In genomic region chr6:92415405-92415755, GRCm38 (mm10) we compare ENCODE assay signal across 15 mouse cellular contexts.
DNase-seq lines count a peak whose midpoint lies in the region; ATAC-seq and TF ChIP-seq lines count a peak whose summit lies in the region.
"Had no signal": no experiment of that assay in that cellular context is flagged by ENCODE, and none has a peak within 500 bp of the region (broad histone marks: within the 10 kb centered on the region; RNA-seq: fewer than 3 reads in every experiment).

No protein-coding gene starts in this region.

- H3K27me3 ChIP-seq in forebrain, embryonic 16.5 days (replicated peaks; ENCODE audit: control insufficient read depth, insufficient read depth, low read length) = no peaks in the 10 kb centered on the region
- H3K27me3 ChIP-seq in forebrain, embryonic 12.5 days = no peaks in the 10 kb centered on the region
- H3K27me3 ChIP-seq in lung, postnatal 0 days (replicated peaks; ENCODE audit: insufficient read depth, low read length) = no peaks in the 10 kb centered on the region
- no peaks in the 10 kb centered on the region for H3K27me3 ChIP-seq in limb, embryonic 15.5 days
- no peaks in the 10 kb centered on the region for H3K27me3 ChIP-seq in stomach, embryonic 15.5 days (replicated peaks)
- H3K27me3 ChIP-seq: heart, embryonic 15.5 days; liver, embryonic 15.5 days had no signal

- H3K27ac ChIP-seq in forebrain, embryonic 16.5 days (ENCODE audit: low read length) = peak overlapping the region; percentile 33
- no peak overlapping the region for H3K27ac ChIP-seq in forebrain, embryonic 12.5 days
- H3K27ac ChIP-seq in lung, postnatal 0 days (ENCODE audit: low read length) = 0 out of 2 replicates have a peak overlapping the region, but pooled peaks have one; percentile 27
- peak overlapping the region; percentile 63; the same call in 1 of the 2 replicates for H3K27ac ChIP-seq in limb, embryonic 15.5 days
- peak overlapping the region; percentile 75 for H3K27ac ChIP-seq in stomach, embryonic 15.5 days
- H3K27ac ChIP-seq: heart, embryonic 15.5 days; liver, embryonic 15.5 days had no signal

- no peak for TF ChIP-seq EP300 in lung, postnatal 0 days (IDR thresholded peaks at IDR 0.05)

- H3K4me1 ChIP-seq in forebrain, embryonic 16.5 days (replicated peaks; ENCODE audit: control insufficient read depth, insufficient read depth, low read length) = peaks cover 14% of the 10 kb centered on the region
- peaks cover 16% of the 10 kb centered on the region for H3K4me1 ChIP-seq in forebrain, embryonic 12.5 days
- H3K4me1 ChIP-seq in lung, postnatal 0 days (ENCODE audit: insufficient read depth, low read depth, low read length) = no peaks in the 10 kb centered on the region
- peaks cover 22% of the 10 kb centered on the region for H3K4me1 ChIP-seq in limb, embryonic 15.5 days
- peaks cover 7% of the 10 kb centered on the region for H3K4me1 ChIP-seq in stomach, embryonic 15.5 days
- H3K4me1 ChIP-seq: liver, embryonic 15.5 days had no signal

- no peaks in the 10 kb centered on the region for H3K9me3 ChIP-seq in forebrain, embryonic 16.5 days (ENCODE audit: control insufficient read depth, low read length)
- no peaks in the 10 kb centered on the region for H3K9me3 ChIP-seq in forebrain, embryonic 12.5 days
- no peaks in the 10 kb centered on the region for H3K9me3 ChIP-seq in lung, postnatal 0 days (ENCODE audit: low read length)
- H3K9me3 ChIP-seq in limb, embryonic 15.5 days = no peaks in the 10 kb centered on the region
- no peaks in the 10 kb centered on the region for H3K9me3 ChIP-seq in stomach, embryonic 15.5 days
- H3K9me3 ChIP-seq: heart, embryonic 15.5 days; liver, embryonic 15.5 days had no signal

- no peak for ATAC-seq in forebrain, embryonic 16.5 days
- ATAC-seq in forebrain, embryonic 12.5 days (ENCODE audit: low FRiP score) = no peak
- ATAC-seq in lung, postnatal 0 days = no peak
- ATAC-seq in limb, embryonic 15.5 days (ENCODE audit: insufficient number of reproducible peaks, low FRiP score, low TSS enrichment, low read depth) = no peak
- no peak for ATAC-seq in stomach, embryonic 15.5 days (ENCODE audit: insufficient read depth, low FRiP score, low read depth)
- ATAC-seq: inflammation-experienced regulatory T-cells, adult 6 months had no signal

- H3K9ac ChIP-seq in forebrain, embryonic 16.5 days (replicated peaks; ENCODE audit: low read depth, low read length) = no peak overlapping the region
- no peak overlapping the region for H3K9ac ChIP-seq in forebrain, embryonic 12.5 days
- no peak overlapping the region for H3K9ac ChIP-seq in lung, postnatal 0 days (replicated peaks; ENCODE audit: low read depth)
- no peak overlapping the region for H3K9ac ChIP-seq in limb, embryonic 15.5 days
- no peak overlapping the region for H3K9ac ChIP-seq in stomach, embryonic 15.5 days
- H3K9ac ChIP-seq: heart, embryonic 15.5 days; liver, embryonic 15.5 days had no signal

- H3K4me2 ChIP-seq in forebrain, embryonic 16.5 days (ENCODE audit: low read length) = no peak overlapping the region
- no peak overlapping the region for H3K4me2 ChIP-seq in forebrain, embryonic 12.5 days
- no peak overlapping the region for H3K4me2 ChIP-seq in lung, postnatal 0 days (replicated peaks; ENCODE audit: low read depth, low read length)
- H3K4me2 ChIP-seq in limb, embryonic 15.5 days = no peak overlapping the region
- no peak overlapping the region for H3K4me2 ChIP-seq in stomach, embryonic 15.5 days
- H3K4me2 ChIP-seq: heart, embryonic 15.5 days; liver, embryonic 15.5 days had no signal

- DNase-seq in lung, postnatal 0 days (ENCODE audit: low spot score) = no peak
- no peak for DNase-seq in lung, postnatal 36 days
- no peak for DNase-seq in frontal cortex, postnatal 10 days (ENCODE audit: low spot score in 2 of 2)
- DNase-seq in left cerebral cortex, adult 11 months (ENCODE audit: low spot score) = no peak
- DNase-seq: adrenal gland, postnatal 36 days; B cell, adult 2 months; gastrocnemius, postnatal 25 days had no signal

- WGBS in forebrain, embryonic 16.5 days = 90% methylated on average over 7 of the region's 7 CpGs
- 90% methylated on average over 7 of the region's 7 CpGs for WGBS in forebrain, embryonic 12.5 days
- WGBS in lung, postnatal 0 days = 78% methylated on average over 7 of the region's 7 CpGs
- WGBS in limb, embryonic 15.5 days = 74% methylated on average over 7 of the region's 7 CpGs
- WGBS in stomach, embryonic 15.5 days = 62% methylated on average over 7 of the region's 7 CpGs

- TF ChIP-seq CTCF in lung, postnatal 0 days (IDR thresholded peaks at IDR 0.05) = no peak

- H3K4me3 ChIP-seq in forebrain, embryonic 16.5 days (replicated peaks; ENCODE audit: low read length) = no peak overlapping the region
- no peak overlapping the region for H3K4me3 ChIP-seq in forebrain, embryonic 12.5 days (replicated peaks)
- no peak overlapping the region for H3K4me3 ChIP-seq in lung, postnatal 0 days (ENCODE audit: low read depth, low read length)
- H3K4me3 ChIP-seq in limb, embryonic 15.5 days = no peak overlapping the region
- no peak overlapping the region for H3K4me3 ChIP-seq in stomach, embryonic 15.5 days (replicated peaks)
- H3K4me3 ChIP-seq: erythroblast, embryonic 14.5 days; heart, embryonic 15.5 days; liver, embryonic 15.5 days had no signal

- no peaks in the 10 kb centered on the region for H3K36me3 ChIP-seq in forebrain, embryonic 16.5 days (ENCODE audit: control insufficient read depth, insufficient read depth)
- H3K36me3 ChIP-seq in forebrain, embryonic 12.5 days (replicated peaks) = 0 out of 2 replicates have a peak, but pooled peaks cover 8% of the 10 kb centered on the region
- peaks cover 15% of the 10 kb centered on the region; the same call in 1 of the 2 replicates for H3K36me3 ChIP-seq in lung, postnatal 0 days (ENCODE audit: insufficient read depth, low read length)
- peaks cover 13% of the 10 kb centered on the region for H3K36me3 ChIP-seq in limb, embryonic 15.5 days
- 0 out of 2 replicates have a peak, but pooled peaks cover 4% of the 10 kb centered on the region for H3K36me3 ChIP-seq in stomach, embryonic 15.5 days
- H3K36me3 ChIP-seq: liver, embryonic 15.5 days had no signal
